Mouse (Mus musculus) frontal cortex, postnatal 36 days (tissue): ENCODE measurements around the gene Psmd8.
A peak's percentile ranks its signal among the peaks of the same experiment; 100 is the strongest.

ENCODE experiments used
- DNase-seq, 2 experiments: peaks; one replicate each; pipeline ENCODE4 v3.0.0; 2022; ENCODE audit warnings: low spot score in 2 of 2

The Psmd8 gene

DNA sequence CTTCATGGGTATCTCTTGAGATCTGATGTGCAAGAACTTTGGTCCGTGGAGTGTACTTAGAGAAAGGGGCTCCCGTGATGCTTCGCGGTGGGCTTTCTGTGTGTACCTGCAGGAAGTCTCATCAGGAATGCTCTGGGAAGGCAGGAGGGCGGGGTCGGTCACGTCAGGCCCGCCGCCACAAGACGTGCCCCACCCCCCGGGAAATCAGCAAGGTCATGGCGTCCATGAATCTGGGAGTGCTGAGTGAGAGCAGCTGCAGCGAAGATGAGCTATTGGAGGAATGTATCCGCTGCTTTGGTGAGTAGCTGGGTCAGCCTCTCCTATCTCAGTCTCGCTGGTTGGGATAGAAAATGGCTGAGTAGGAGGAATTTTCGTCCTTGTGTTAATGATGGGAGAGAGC is 43.1 kb downstream of the Psmd8 start:
- no peak for DNase-seq

DNA sequence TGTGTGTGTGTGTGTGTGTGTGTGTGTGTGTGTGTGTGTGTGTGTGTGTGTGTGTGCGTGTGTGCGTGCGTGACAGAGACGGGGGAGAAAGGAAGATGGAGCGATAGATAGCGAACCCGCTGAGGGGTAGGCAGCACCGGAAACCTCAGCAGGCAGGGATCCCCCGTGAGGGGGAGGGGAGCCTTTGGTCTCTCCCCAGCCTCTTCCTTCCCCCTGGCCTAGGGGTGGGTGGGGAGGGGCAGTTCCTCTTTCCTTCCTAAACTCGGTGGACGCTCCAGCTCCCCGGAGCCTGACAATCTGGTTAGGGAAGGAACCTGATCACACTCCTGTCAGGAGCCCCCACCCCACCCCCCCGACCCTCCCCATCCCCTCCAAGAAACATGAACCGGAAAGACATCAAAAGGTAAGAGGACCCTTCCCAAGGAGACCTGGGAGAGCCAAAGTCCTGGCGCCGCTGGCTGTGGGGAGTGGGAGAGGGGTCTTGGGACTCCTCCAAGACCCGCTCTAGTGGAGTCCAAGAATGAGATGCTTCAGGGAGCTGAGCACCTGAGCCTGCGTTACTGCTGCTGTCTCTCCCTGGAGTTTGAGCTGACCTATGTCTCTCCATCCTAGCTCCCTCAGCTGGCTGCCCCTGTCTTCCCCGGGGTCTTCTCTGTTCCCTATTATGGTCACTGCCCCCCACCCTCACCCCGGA is 45.7 kb downstream of the Psmd8 start, which contains the start of gene Rasgrp4:
TSS of gene Rasgrp4 (plus strand) at position 159 of the 694 bp plus-strand sequence.
- no peak for DNase-seq

DNA sequence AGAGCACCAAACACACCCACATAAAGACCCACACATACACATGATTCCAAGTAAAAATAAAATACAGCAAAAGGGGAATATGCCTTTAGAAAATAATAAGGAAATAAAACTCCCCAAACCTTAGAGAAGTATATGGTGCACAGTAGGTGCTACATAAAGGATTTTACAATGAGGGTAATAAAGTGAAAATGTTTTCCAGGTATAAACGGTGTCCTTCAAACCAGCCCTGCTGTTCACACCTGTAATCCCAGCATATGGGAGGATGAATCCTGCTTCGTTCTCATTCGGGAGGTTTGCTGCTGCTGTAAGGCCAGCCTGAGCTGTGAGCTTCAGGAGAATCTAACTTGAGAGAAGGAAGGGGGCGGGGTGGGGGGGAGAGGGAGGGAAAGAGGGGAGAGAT is 46.3 kb downstream of the Psmd8 start:
- no peak for DNase-seq

DNA sequence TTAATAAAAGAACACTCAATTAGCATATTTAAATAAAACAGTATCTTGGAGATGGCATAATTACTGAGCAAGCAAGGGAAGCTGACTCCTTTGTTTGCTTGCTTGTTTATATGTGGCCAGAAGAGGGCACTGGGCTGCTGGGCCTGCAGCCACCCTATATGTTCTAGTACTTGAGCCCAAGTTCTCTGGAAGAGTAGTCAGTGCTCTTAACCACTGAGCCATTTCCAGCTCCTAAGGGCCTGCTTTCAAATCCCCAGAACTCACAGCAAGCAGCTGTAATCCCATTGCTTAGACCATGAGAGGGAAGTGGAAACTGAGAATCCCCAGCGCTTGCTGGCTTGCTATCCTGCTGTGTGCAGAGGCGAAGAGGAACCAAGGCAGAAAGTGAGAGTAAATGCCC is 51.8 kb downstream of the Psmd8 start:
- no peak for DNase-seq

DNA sequence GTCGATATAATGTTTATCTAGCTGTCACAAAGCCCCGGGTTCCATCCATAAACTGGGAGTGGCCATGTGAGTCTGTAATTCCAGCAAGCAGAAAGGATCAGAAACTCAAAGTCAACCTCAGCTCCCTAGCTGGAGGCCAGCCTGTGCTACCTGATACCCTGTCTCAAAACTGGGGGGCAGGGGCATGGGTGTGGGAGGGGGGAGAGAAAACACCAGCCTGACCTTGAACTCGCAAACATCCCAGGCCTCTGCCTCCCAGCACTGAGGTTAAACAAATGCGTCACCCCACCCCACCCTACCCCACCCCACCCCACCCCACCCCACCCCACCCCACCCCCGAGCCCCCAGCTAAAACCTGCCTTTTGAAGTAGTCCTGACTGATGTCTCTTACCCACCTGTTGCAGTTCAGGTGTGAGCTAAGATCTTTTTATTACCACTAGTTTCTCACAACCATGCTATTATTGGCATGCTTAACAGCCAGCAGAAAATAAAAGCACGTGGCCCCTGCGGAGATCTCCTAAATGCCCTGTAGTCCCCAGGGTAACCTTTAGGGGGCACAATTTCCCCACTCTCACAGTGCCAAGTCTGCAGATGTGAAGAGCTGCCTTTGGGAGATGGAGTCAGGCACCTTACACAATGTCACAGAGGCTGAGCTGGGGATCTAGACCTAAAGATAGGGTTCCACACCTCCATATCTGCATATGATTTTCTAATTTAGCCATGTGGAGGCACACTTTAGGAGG is 54.2 kb downstream of the Psmd8 start:
- DNase-seq, result peak; percentile 25 to 29

DNA sequence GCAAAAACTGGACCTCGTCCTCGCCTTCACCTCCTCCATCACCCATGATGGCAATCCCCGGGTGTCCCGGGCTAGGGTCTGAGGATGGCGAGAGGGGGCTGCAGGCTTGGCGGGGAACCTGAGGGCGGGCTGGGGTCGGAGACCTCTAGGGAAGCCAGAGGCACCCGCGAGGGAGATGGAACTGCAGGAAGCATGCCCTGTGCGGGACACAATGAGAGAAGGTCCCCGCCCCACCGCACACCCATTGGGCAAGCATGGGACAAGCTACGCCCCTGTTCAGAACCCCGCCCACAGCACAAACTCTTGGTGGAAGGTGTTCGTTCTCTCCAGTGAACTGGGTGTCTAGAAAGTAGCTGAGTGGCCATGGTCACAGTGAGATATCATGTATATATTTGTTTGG is 55.5 kb downstream of the Psmd8 start, which contains the start of gene Ryr1:
TSS of gene Ryr1 (minus strand) at position 210 of the 400 bp plus-strand sequence.
- no peak for DNase-seq
